8 mouse cellular contexts compared by ENCODE assay signal in genomic region chr11:109030486-109030885, GRCm38 (mm10).
DNase-seq lines count a peak whose midpoint lies in the region; ATAC-seq lines count a peak whose summit lies in the region.

No protein-coding gene starts in this region.

- H3K9ac ChIP-seq in embryonic facial prominence, embryonic 14.5 days (ENCODE audit: low read depth, low read length) = no peak overlapping the region

- H3K27me3 ChIP-seq in embryonic facial prominence, embryonic 14.5 days (replicated peaks; ENCODE audit: control insufficient read depth, insufficient read depth, low read length) = no peaks in the 10 kb centered on the region

- no peak overlapping the region for H3K4me2 ChIP-seq in embryonic facial prominence, embryonic 14.5 days (ENCODE audit: low read depth, low read length)

- no peak overlapping the region for H3K4me3 ChIP-seq in embryonic facial prominence, embryonic 14.5 days (ENCODE audit: low read depth, low read length)

- 18% methylated on average over 3 of the region's 3 CpGs for WGBS in embryonic facial prominence, embryonic 14.5 days
- 18% methylated on average over 3 of the region's 3 CpGs for WGBS in large intestine, adult 2 months

- ATAC-seq in embryonic facial prominence, embryonic 14.5 days (ENCODE audit: low read depth) = no peak
- ATAC-seq in megakaryocyte progenitor cell, adult 5-6 weeks (replicated peaks; ENCODE audit: poor library complexity) = peak; percentile 77
- no peak for ATAC-seq in inflammation-experienced regulatory T-cells, adult 6 months

- H3K36me3 ChIP-seq in embryonic facial prominence, embryonic 14.5 days (ENCODE audit: control insufficient read depth, insufficient read depth, low read length) = no peaks in the 10 kb centered on the region

- DNase-seq in heart, adult 18-20 months = peak; percentile 21 to 76
- DNase-seq in heart, postnatal 25 days (ENCODE audit: low spot score) = no peak
- peak; percentile 35 for DNase-seq in 416B (ENCODE audit: low read depth)
- DNase-seq in adrenal gland, postnatal 10 days = peak; percentile 78
- peak; percentile 45 for DNase-seq in embryonic facial prominence, embryonic 14.5 days (ENCODE audit: low spot score)
- DNase-seq in large intestine, adult 2 months (ENCODE audit: low read depth, low spot score) = peak; percentile 29

- intact Hi-C loops in heart, postnatal 25 days (cut with DNase I) = loop anchor here (5.0 kb wide), 2 partner anchors 103 to 578 kb away; no protein-coding TSS in a partner anchor

- H3K4me1 ChIP-seq in embryonic facial prominence, embryonic 14.5 days (ENCODE audit: control insufficient read depth, insufficient read depth, low read length) = no peaks in the 10 kb centered on the region

- no peaks in the 10 kb centered on the region for H3K9me3 ChIP-seq in embryonic facial prominence, embryonic 14.5 days (ENCODE audit: control insufficient read depth, low read length)

- H3K27ac ChIP-seq in embryonic facial prominence, embryonic 14.5 days (replicated peaks; ENCODE audit: low read depth, low read length) = no peak overlapping the region
